Mouse (Mus musculus) adrenal gland, postnatal 4 days (tissue): ENCODE measurements at regions not wholly inside any gene's neighbourhood (a gene's known extent, or its start where the extent isn't known, plus 50 kb on each side); places are given as distances from the start of the nearest gene placed in this dataset.

Experiments
- DNase-seq, 2 experiments: peaks; one replicate each; pipeline ENCODE4 v3.0.0; 2021 to 2022; ENCODE audit warnings: low spot score in 2 of 2, mixed read lengths in 2 of 2

- no peak for DNase-seq
Measured at GRCm38 (mm10) chr19:14911056-14911850, 313.4 kb upstream of the Tle4 start.

- DNase-seq: no peak
Measured at GRCm38 (mm10) chr19:14894875-14895274, 297.0 kb upstream of the Tle4 start.

- DNase-seq: no peak
Measured at GRCm38 (mm10) chr19:14892390-14892758, 294.5 kb upstream of the Tle4 start.

GRCm38 (mm10) chr19:14891689-14892389 is 294.0 kb upstream of the Tle4 start:
- no peak for DNase-seq

GRCm38 (mm10) chr19:14891090-14891428 is 293.2 kb upstream of the Tle4 start:
- DNase-seq: no peak

- DNase-seq: no peak
Measured at GRCm38 (mm10) chr19:14890241-14891089, 292.6 kb upstream of the Tle4 start.

- no peak for DNase-seq
Measured at GRCm38 (mm10) chr19:14889794-14890193, 291.9 kb upstream of the Tle4 start.

GRCm38 (mm10) chr19:14883707-14884421 is 286.0 kb upstream of the Tle4 start:
- no peak for DNase-seq

GRCm38 (mm10) chr19:14880818-14881217 is 283.0 kb upstream of the Tle4 start:
- DNase-seq: no peak

GRCm38 (mm10) chr19:14873986-14874385 is 276.1 kb upstream of the Tle4 start:
- no peak for DNase-seq

- DNase-seq: no peak
Measured at GRCm38 (mm10) chr19:14871178-14871867, 273.5 kb upstream of the Tle4 start.

- no peak for DNase-seq
Measured at GRCm38 (mm10) chr19:14862654-14863468, 265.0 kb upstream of the Tle4 start.

- DNase-seq: no peak
Measured at GRCm38 (mm10) chr19:14855036-14855435, 257.2 kb upstream of the Tle4 start.

- DNase-seq: no peak
Measured at GRCm38 (mm10) chr19:14853416-14853815, 255.6 kb upstream of the Tle4 start.

- no peak for DNase-seq
Measured at GRCm38 (mm10) chr19:14849561-14849960, 251.7 kb upstream of the Tle4 start.

GRCm38 (mm10) chr19:14847120-14847519 is 249.3 kb upstream of the Tle4 start:
- DNase-seq: no peak

GRCm38 (mm10) chr19:14835629-14836028 is 237.8 kb upstream of the Tle4 start:
- no peak for DNase-seq

- DNase-seq: no peak
Measured at GRCm38 (mm10) chr19:14816354-14816753, 218.5 kb upstream of the Tle4 start.

GRCm38 (mm10) chr19:14806787-14807186 is 208.9 kb upstream of the Tle4 start:
- no peak for DNase-seq
